Mouse (Mus musculus) small intestine, adult 2 months (tissue): ENCODE measurements around the gene Glis2.

Experiments
- CTCF ChIP-seq: fragments of 200-500 bp; IDR thresholded peaks from 2 replicates; pipeline ENCODE4 v1.5.1; 2012; ENCODE audit warnings: low read depth, mild to moderate bottlenecking, control low read depth, inconsistent platforms, low read length, moderate library complexity, mixed read lengths; ENCODE audit not compliant: insufficient replicate concordance, insufficient read length; ENCODE audit errors: extremely low read depth
- POLR2A ChIP-seq: fragments of 200-500 bp; IDR thresholded peaks from 2 replicates; pipeline ENCODE4 v1.6.1; 2012; ENCODE audit warnings: low read depth, mild to moderate bottlenecking, control low read depth, inconsistent platforms, low read length, moderate library complexity

DNA sequence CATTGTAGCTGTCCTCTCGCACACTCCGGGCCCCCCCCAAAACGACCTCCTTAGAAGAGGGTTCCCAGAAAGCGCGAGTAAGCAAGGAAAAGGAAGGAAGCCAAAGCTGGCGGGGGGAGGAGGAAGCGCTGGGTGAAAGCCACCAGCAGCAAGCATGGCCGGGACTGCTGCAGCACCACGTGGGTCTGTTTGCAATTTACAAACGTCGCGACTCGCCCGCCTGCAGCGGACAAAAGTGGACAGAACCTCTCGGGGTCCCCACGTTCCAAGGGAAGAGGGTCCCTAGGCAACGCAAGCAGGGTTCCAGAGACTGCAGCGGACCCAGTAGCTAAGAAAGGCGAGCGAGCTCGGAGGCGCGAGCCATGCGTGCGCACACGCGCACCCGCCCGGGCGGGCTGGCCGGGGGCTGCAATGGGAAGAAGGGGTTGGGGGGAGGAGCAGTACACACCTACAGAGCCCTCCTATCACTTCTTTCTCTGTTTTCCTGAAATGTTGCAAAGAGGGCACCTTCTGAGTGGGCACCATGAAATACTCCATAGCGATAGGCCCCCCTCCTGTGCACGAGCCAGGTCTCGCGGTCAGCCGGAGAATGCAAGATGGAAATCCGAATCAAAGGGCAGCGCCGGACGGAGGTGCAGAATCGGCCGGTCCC lies 35.4 kb upstream of the Glis2 start:
- TF ChIP-seq CTCF (0 out of 2 replicates have a peak, but pooled peaks have one; percentile 1), POLR2A (no peak)
